Mouse (Mus musculus): ENCODE measurements at regions not wholly inside any gene's neighbourhood (a gene's known extent, or its start where the extent isn't known, plus 50 kb on each side); places are given as distances from the start of the nearest gene placed in this dataset.

- peak; percentile 68 to 79 for DNase-seq
Measured at GRCm38 (mm10) chr16:95196622-95197021, 60.7 kb upstream of the Kcnj15 start.

- no peak for DNase-seq
Measured at GRCm38 (mm10) chr16:95198795-95199563, 58.4 kb upstream of the Kcnj15 start.

GRCm38 (mm10) chr16:95202126-95202883, 55.1 kb upstream of the Kcnj15 start:
- no peak for DNase-seq

- DNase-seq, result no peak
Measured at GRCm38 (mm10) chr16:95203026-95203425, 54.3 kb upstream of the Kcnj15 start.

- no peak for DNase-seq
Measured at GRCm38 (mm10) chr16:95203790-95204189, 53.6 kb upstream of the Kcnj15 start.

GRCm38 (mm10) chr16:95204507-95204906, 52.9 kb upstream of the Kcnj15 start:
- DNase-seq, result no peak

- DNase-seq, result no peak
Measured at GRCm38 (mm10) chr16:95206445-95206844, 50.9 kb upstream of the Kcnj15 start.

GRCm38 (mm10) chr16:95207547-95207946, 49.8 kb upstream of the Kcnj15 start:
- no peak for DNase-seq
